Mouse (Mus musculus): ENCODE data around the gene Cdk10.
"Not testable (repeated sequence)": the region's sequence is repeated elsewhere in the genome, so short reads cannot be mapped to it uniquely, and the experiment has no call there.

The Cdk10 gene

GRCm38 (mm10) chr8:123233760-123234159 is 9.1 kb downstream of the Cdk10 start:
- DNase-seq = no peak

GRCm38 (mm10) chr8:123234918-123235519 is 10.4 kb downstream of the Cdk10 start:
- DNase-seq = peak; percentile 70

- DNase-seq = peak; percentile 85
Observed at GRCm38 (mm10) chr8:123235520-123236497, 11.2 kb downstream of the Cdk10 start, which contains the start of gene Spata2l. Gene Spata2l, minus strand, starts transcription at chr8:123236233.

GRCm38 (mm10) chr8:123239398-123239797 is 14.8 kb downstream of the Cdk10 start:
- DNase-seq = no peak

- DNase-seq = no peak
Observed at GRCm38 (mm10) chr8:123242107-123242923, 17.7 kb downstream of the Cdk10 start.

- no peak for DNase-seq
Observed at GRCm38 (mm10) chr8:123243053-123243452, 18.4 kb downstream of the Cdk10 start.

GRCm38 (mm10) chr8:123244382-123244781 is 19.7 kb downstream of the Cdk10 start:
- no peak for DNase-seq

- no peak for DNase-seq
Observed at GRCm38 (mm10) chr8:123245543-123245942, 20.9 kb downstream of the Cdk10 start.

GRCm38 (mm10) chr8:123247748-123248147 is 23.1 kb downstream of the Cdk10 start:
- no peak for DNase-seq

GRCm38 (mm10) chr8:123248596-123248995 is 24.0 kb downstream of the Cdk10 start:
- no peak for DNase-seq

- DNase-seq = no peak
Observed at GRCm38 (mm10) chr8:123250940-123251339, 26.3 kb downstream of the Cdk10 start.

GRCm38 (mm10) chr8:123252925-123253324 is 28.3 kb downstream of the Cdk10 start:
- DNase-seq = no peak

GRCm38 (mm10) chr8:123253451-123254098 is 28.9 kb downstream of the Cdk10 start:
- DNase-seq = peak; percentile 37

- DNase-seq = peak; percentile 73
Observed at GRCm38 (mm10) chr8:123254099-123254885, 29.6 kb downstream of the Cdk10 start, which contains the start of the genes Zfp276 and Vps9d1. Gene Zfp276, plus strand, starts transcription at chr8:123254195. Gene Vps9d1, minus strand, starts transcription at chr8:123254348.

GRCm38 (mm10) chr8:123255170-123255569 is 30.5 kb downstream of the Cdk10 start:
- DNase-seq = no peak

- DNase-seq = no peak
Observed at GRCm38 (mm10) chr8:123257114-123257513, 32.5 kb downstream of the Cdk10 start.

GRCm38 (mm10) chr8:123257593-123257992 is 33.0 kb downstream of the Cdk10 start:
- DNase-seq = not testable (repeated sequence)

- no peak for DNase-seq
Observed at GRCm38 (mm10) chr8:123267926-123268656, 43.4 kb downstream of the Cdk10 start.

GRCm38 (mm10) chr8:123271147-123271546 is 46.5 kb downstream of the Cdk10 start:
- DNase-seq = no peak

- no peak for DNase-seq
Observed at GRCm38 (mm10) chr8:123271901-123272300, 47.3 kb downstream of the Cdk10 start.

GRCm38 (mm10) chr8:123274447-123274846 is 49.8 kb downstream of the Cdk10 start:
- no peak for DNase-seq

Data from cerebellum, adult 9-10 months (tissue).